Mouse (Mus musculus): Measurements from ENCODE around the gene Gm19345.

Gene Gm19345

DNA sequence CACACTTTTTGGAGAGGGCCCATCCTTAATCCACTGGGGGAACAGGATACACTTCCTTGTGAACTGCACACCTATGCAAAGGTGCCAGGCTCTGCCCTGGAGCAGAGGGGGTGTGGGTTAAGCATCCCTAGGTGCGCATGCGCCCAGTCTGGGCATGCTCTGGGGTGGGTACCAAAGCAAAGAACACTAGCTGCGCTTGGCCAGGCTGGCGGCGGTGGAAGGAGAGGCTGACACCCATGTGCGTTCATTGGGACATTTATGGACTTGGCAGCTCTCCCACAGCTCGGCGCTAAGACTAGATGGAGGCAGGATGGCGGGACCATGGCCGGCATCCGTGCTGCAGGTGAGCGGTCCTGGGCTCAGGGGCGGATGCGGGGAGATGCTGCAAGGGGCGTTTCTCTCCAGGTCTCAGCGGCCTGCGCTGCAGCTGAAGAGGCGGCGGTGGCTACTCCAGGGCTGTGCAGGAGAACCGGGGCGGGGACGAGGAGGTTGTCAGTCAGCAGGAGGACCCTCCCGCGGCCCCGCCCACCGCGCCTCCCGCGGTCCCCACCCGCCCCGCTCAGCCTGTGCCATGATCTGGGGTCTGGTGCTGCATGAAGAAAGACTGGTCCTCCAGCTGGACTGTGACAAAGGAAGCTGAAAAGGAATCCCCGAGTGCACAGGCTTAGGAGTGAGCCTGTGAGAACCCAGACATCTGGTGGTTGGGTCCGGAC lies at the start of gene Gm19345:
Gm19345 (plus strand) TSS at position 146 of the 713 bp plus-strand sequence.
- no peak for DNase-seq (ENCODE audit: low read depth, low spot score)

DNA sequence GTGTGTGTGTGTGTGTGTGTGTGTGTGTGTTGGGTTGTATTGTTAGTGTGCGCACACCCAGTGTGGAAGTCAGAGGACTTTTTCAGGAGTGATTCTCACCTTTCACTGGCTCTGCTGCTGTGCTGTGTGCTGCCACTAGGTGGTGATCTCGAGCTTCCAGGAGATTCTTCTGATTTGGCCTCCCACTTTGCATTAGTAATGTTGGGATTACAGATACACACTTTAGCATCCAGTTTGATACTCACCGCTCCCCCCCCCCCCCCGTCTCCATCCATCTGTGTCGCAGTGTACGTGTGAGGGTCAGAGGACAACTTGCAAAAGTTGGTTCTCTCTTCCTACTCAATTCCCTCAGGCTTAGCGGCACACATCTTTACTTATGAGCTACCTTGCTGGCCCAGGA lies 48.8 kb upstream of the Gm19345 start:
- DNase-seq (ENCODE audit: low read depth, low spot score), result no peak

DNA sequence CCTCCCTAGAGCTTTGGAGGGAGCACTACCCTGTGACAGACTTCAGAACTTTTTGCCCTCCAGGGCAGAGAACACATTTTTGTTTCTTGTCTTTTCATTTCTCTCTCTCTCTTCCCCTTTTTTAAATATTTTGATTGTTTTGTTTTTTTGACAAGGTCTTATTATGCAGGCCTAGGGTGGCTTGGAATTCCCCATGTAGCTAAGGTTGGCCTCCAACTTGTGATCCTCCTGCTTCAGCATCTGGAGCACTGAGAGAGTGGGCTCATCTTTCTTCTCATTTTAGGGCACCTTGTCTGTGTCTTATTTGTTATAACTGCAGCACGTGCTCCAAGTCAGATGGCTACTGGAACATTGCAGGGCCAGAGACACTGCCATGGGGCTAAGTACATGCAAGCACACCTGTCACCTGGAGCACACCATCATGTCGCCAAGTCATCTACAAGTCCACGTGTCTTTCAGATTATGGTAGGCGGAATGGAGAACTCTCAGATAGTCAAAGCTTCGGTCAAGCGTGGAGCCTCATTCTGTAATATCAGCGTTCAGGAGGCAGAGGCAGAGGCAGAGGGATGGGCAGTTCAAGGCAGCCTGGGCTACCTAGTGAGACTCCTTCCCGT lies 45.3 kb upstream of the Gm19345 start:
- DNase-seq (ENCODE audit: low read depth, low spot score), result no peak

DNA sequence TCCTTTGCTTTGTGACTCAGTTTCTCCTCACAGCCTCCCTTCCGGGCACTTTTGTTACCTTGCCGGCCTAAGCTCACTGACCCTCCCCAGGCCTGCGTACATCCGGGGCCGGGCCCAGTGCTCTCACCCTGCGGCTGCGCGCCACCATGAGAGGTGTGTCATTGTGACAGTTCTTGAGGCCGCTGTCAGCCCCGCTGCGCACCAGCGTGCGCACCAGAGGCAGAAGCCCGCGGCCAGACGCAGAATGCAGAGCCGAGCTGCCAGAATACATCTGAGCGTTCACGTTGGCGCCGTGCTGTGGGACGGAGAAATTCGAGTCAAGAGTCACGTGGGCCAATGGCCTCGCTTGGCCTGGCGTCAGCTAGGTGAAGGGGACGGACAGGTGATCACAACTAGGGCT lies 42.4 kb upstream of the Gm19345 start:
- no peak for DNase-seq (ENCODE audit: low read depth, low spot score)

DNA sequence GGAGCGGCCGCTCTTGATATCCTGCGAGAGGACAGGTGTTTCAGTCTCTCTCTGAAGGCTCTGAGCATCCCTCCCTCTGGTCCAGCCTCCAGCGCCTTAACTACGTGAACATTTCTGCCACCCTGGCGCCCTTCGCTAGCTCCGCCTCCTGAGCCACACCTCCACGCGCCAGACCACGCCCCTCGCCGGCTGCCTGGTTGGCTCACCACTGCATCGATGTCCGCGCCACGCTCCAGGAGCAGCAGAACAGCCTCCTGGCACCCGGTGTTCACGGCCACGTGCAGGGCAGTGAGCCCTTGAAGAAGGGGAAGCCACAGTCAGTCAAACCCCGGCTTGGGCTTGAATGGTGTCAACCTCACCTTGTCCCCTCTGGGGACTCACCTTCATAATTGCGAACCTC lies 40.7 kb upstream of the Gm19345 start:
- DNase-seq (ENCODE audit: low read depth, low spot score), result no peak

DNA sequence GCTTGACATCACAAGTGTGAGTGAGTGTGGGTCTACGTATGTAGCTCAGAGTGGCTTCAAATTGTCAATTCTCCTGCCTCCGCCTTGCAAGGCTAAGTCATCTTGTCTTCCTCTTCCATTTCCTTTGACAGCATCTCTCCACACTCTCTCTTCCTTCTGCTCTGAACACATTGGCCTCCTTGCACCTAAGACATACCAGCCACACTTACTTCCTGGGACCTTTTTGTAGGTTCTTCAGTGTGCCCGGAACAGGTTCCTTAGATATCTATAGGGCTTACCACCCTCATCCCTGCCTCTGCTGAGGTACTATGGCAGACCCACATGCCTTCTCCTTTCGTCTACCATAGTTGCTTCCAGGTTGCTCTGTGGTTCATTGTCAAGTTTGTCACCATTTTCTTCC lies 38.6 kb upstream of the Gm19345 start:
- no peak for DNase-seq (ENCODE audit: low read depth, low spot score)

DNA sequence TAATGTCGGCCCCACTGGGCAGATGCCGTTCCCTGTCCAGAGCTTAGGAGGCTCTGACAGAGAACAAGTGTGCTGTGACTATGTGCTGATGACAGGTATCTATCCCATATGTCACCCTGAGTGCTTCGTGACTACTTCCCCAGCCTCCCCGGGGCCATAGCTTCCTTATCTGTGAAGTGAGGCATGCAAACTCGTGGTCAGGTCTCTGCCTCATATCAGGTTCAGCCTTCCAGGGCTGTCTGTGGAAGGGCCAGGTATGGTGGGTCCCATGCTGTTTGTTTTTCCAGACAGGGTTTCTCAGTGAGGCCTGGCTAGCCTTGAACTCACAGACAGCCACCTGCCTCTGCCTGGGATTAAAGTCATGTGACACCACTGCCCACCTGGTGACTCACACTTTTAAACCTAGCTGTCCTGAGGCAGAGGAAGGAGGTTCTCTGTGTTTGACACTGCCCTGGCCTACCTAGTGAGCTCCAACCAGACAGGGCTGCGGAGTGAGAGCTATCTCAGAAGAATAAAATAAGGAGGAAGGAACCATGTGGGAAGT lies 38.2 kb upstream of the Gm19345 start:
- DNase-seq (ENCODE audit: low read depth, low spot score), result no peak

DNA sequence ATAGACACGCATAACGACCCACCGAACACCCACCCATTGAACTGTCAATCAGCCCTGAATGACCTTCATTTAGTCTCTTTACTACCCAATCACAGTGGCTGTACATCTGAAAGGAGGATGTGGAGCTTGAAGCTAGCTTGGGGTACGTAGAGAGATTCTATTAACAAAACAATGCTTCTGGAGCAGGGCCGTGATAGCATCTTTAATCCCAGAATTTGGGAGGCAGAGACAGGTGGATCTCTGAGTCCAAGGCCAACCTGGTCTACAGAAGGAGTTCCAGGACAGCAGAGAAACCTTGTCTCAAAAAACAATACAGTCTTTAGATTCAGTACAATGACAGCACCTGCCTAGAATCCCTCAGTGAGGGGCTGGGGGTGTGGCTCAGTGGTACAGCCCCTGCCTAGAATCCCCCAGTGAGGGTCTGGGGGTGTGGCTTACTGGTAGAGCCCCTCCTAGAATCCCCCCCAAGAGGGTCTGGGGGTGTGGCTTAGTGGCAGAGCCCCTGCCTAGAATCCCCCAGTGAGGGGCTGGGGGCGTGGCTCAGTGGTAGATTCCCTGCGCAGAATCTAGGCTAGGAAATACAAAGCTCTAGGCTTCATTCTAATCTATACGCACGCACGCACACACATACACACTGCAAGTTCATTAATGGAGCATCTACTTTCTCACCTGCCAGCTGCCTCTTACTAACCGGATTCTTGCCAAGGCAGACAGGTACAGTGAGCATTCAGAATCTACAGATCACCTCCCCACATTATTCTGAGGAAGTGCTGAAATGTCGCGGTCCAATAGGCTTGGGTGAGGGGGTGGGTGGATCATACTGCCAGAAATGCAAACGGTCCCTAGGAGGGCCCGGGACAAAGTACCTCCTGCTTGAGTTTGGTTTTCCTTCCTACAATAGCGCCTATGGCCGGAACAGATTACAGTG lies 36.2 kb upstream of the Gm19345 start:
- no peak for DNase-seq (ENCODE audit: low read depth, low spot score)

DNA sequence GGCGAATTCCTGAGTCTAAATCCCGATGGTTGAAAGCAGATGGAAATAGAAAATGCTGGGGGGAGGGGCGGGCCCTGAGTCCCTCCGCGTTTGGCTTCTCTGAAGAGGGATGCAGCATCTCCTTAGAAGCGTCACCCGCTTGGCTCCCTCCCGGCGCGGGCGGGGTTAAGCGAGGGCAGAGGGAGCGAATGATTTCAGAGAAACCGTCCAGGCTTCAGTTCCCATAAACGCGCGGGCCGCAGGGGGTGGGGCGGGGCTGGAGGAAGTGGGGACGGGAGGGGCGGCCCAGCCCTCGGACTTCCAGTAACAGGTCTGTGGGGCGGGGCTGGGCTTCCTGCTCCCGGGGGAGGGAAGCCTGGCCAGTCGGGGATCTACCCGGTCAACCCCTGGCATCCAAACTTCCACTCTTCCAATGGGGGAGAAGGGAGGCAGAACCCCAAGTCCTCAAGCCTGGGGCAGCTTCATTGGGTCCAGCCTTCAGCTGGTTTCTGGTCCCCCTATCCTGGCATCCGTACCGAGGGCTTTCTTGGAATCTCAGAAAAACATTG lies 35.5 kb upstream of the Gm19345 start:
- DNase-seq (ENCODE audit: low read depth, low spot score), result peak; percentile 48

DNA sequence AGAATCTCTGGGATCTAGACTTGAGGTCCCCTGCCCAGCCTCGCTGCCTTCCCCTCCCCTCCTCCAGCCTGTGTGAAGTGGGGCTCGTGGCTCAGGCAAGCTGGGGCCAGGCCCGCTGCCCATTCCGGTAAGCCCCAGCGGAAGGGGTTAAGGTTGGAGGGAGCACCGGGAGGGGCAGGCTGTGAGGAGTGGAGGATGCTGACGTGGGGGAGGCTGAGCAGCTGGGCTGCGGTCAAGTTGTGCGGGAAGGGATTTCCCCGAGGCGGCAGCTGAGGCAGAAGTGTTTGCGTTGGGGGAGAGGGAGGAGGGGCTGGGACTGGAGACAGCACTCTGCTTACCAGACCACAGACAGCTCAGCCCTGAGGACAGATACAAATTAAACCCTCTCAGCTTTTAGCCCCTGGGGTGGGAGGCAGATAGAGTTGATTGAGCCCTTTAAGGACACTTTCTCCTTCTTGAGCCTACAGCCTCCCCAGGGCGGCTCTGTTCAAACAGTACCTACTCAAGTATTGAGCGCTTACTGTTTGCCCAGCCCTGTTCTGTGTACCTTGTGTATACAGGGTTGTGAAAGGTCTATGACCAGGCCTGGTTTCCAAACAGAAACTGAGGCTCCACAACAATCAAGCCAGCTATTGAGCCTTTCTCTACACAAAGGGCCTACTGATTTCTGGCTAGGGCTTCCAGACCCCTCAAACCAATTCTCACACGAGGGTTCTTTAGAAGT lies 34.3 kb upstream of the Gm19345 start:
- peak; percentile 48 for DNase-seq (ENCODE audit: low read depth, low spot score)

DNA sequence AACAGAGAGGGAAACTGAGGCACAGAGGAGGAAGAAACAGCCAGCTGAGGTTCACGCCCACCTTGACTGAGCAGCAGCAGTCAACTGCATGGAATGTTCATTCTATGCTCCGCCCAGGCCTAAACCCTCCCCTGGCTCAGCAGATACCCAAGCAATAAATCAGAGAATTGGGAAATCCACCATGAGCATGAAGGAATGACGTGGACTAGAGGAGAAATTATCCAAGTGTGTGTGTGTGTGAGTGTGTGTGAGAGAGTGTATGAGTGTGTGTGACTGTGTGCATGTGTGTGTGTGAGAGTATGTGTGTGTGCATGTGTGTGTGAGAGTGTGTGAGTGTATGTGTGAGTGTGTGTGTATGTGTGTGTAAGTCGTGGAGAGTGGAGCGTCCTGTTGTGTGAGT lies 33.4 kb upstream of the Gm19345 start:
- no peak for DNase-seq (ENCODE audit: low read depth, low spot score)

DNA sequence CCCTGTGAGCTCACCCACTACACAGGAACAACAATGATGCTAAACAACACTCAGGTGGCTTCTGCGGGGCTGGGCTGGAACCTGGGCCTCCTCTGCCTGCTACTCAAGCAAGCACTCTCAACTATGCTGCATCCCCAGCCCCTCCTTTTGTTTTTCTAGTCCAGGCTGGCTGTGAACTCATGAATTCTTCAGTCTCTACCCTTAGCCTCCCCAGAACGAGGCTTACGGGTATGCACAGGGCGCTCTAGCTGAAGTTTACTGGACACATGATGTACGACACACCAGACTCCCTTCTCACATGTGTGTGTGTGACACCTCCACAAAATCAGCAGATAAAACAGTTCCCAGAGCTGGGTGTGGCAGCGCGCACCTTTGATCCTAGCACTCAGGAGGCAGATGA lies 32.9 kb upstream of the Gm19345 start:
- DNase-seq (ENCODE audit: low read depth, low spot score), result no peak

DNA sequence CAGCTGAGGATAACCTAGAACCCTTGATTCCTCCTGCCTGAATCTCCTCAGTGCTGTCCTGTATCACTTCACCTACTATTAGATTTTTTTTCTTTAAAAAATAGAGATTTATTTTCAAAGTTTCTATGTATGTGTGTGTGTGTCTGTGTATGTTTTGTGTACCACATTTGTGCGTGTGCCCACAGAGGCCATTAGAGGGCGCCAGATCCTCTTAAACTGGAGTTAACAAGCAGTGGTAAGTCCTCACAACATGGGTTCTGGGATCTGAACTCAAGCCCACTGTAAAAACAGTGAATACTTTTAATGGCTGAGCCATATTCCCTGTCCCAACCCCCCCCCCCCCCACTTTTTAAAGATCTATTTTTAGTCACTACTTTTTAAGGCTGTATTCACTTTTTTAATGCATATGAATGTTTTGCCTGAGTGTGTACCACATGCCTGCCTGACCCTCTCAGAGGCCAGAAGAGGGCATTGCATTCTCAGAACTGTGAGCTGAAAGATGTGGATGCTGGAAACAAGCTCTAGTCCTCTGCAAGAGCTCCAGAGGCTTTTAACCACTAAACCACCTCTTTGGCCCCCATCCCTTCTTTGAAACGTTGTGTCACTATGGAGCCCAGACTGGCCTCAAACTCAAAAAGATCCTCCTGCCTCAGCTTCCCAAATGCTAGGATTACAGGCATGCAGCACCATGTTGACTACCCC lies 31.3 kb upstream of the Gm19345 start:
- no peak for DNase-seq (ENCODE audit: low read depth, low spot score)

DNA sequence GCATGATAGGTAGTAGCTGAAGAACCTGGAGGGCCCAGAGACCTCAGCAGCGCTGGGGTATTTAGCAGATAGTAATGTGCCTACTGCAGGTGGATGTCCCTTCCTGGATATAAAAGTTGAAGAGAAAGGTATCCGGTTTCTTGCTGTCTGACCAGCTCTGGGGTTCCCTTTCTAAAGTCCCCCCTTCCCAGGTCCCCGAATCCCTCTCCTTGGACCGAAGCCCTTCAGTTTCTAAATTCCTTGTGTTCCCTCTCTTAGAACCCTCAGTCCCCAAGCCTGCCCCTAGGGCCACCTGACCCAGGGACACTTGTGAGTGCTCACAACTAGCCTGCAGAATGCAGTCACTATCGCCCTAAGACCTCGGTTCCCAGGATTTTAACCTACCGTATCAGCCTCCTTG lies 30.2 kb upstream of the Gm19345 start:
- no peak for DNase-seq (ENCODE audit: low read depth, low spot score)

DNA sequence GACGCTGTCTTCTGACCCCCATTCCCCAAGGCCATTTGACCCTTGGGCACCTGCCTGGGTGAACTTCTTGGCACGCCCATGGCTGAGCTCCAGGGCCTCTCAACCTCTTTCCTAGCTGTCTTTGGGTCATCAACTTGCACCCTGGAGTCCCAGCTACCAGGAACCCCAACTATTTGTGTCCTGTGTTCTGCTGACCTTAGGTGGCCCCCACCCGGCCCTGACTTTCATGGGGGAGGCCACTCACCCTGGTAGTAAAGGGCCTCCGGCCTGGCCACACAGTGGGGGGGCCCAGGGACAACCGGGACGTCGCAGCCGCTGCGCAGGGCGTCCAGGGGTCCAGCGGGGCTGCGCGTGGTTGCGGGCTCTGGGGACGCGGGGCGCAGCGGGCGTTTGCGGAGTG lies 29.6 kb upstream of the Gm19345 start:
- no peak for DNase-seq (ENCODE audit: low read depth, low spot score)

DNA sequence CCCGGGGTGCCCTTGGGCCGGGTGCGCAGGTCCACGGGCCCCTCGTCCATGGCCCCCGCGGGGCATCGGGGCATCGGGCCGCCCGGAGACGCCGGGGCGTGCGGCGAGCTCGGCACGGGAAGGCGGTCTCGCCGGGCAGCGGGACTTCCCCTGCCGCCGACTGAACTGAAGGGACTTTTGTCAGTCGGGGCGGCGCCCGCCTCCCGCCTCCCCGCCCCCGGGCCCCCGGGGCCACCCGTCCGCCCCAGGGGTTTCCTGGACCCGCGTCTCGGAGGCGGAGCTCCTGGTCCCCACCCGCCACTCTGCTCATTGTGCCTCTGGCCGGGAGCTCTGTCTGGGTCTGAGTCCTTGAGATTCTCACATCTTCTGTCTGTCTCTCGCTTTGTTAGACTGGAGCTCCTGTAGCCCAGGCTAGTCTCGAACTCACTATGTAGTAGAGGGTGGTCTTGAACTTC lies 29.2 kb upstream of the Gm19345 start, which contains the start of gene Bcl3:
Bcl3 (minus strand) TSS at position 167 of the 455 bp plus-strand sequence.
- no peak for DNase-seq (ENCODE audit: low read depth, low spot score)

DNA sequence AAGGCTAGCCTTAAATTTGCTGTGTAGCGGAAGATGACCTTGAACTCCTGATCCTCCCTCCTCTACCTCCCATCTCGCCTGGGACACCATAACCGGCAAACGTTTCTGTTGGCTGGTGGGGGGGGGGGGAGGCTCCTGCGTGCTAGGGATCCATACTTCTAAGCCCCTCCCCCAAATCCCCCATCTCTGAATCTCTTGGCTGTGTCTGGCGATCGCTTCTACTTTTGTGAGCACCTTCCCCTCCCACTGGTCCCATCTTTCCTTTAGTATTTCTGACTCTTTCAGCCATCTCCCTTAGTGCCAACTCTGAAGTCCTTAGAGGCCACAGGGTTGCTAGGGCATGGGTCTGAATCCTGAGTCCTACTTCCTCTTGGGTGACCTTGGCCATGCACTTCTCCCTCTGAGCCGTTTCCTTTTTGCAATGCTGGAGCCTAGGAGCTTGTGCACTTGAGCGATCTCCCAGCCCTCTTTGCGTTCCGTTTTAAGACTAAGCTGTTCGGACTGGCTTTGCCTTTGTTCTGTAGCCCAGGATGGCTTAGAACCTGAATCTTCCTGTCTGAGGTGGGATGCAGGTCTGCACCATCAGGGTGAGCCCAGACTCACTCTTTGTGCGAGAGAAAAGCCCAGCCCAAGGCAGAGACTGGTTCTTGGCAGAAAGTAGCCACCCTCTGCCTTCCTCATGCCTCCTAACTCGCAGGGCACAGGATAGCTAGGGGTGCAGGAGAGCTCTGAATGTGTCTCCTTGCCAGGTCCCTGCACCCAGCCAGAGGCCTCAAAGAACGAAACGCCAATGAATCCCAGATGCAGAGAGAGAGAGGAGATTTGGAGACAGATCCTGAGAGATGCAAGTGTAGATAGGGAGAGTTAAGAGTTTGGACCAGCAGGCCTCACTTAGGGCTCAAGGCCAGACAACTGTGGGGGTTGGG lies 28.3 kb upstream of the Gm19345 start:
- DNase-seq (ENCODE audit: low read depth, low spot score), result no peak

DNA sequence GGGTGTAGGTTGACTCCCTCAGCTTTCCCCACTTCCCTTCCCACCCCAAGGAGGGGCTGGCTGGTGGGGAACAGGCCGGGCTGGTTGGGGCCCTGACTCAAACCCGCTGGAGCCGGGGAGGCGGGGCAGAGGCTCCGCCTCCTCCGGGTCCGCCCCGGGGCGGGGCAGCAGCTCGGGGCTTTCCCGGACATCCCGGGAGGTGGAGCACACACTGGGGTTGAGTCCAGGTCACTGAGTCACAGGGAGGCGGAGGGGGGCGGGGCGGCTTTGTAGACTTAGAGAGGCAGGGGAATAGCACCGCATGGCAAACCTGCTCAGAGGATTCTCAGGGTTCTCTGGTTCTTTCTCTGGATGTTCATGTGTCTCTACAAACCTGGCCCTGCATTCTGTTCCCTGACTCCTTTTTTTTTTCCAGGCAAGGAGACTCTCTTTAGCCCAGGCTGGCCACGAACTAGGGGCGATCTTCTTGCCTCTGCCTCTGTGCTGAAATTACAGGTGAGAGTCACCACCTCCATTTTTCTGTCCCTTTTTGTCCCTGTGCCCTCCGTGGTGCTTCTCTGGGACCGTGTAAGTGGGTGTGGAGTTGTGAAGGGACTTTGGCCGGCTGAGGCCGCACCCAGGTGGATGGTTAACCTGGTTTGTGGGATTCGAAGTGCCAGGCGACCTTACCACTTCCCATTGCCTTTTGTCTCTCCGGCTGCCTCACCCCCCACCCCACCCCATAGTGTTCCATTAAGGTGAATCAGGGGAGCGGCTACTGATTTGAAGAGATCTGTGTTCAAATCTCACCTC lies 27.4 kb upstream of the Gm19345 start:
- DNase-seq (ENCODE audit: low read depth, low spot score), result peak; percentile 51

DNA sequence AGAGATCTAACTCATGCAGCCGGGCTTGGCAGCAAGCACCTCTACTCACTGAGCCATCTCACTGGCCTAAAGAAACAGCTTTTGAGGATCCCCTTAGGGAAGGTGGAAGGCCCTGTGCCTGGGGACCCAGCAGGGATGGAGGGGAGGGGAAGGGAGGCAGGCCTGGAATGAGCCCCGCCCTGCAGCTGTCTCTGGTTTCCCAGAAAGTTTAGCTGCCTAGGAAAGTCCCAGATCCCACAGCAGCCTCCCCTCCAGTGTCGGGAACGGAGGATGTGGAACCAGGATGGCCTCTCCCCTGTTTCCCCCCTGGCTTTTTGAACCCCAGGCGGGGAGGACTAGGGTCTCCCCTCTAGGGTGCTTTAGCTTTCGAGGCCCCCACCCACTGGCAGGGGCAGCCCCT lies 25.0 kb upstream of the Gm19345 start:
- no peak for DNase-seq (ENCODE audit: low read depth, low spot score)

Data from embryo, embryonic 11.5 days (tissue).